Mouse (Mus musculus) liver, embryonic 12.5 days (tissue): Measurements from ENCODE around the gene Arhgap42. TPM values are rescaled to one million over a fixed set of nuclear protein-coding genes. Genes with fewer than 3 reads are reported as not detected.

Source experiments
- ATAC-seq: fragments of 200-750 bp; cut with Nextera tagmentation; 2 replicates; pipeline ENCODE4 v1.8.0; 2017; ENCODE audit warnings: moderate number of reproducible peaks, mild to moderate bottlenecking, moderate library complexity
- H3K27ac ChIP-seq: fragments of 300-500 bp; sonication (generic); 2 replicates; pipeline ENCODE4 v1.5.1; 2016; ENCODE audit warnings: mild to moderate bottlenecking
- H3K27me3 ChIP-seq: fragments of 300-500 bp; sonication (generic); replicated peaks from 2 replicates; pipeline ENCODE4 v1.6.1; 2016; ENCODE audit warnings: mild to moderate bottlenecking, moderate library complexity
- H3K36me3 ChIP-seq: fragments of 300-500 bp; sonication (generic); 2 replicates; pipeline ENCODE4 v1.6.1; 2016; ENCODE audit warnings: mild to moderate bottlenecking, moderate library complexity
- H3K4me1 ChIP-seq: fragments of 300-500 bp; sonication (generic); 2 replicates; pipeline ENCODE4 v1.6.1; 2016
- H3K4me2 ChIP-seq: fragments of 300-500 bp; sonication (generic); 2 replicates; pipeline ENCODE4 v1.6.1; 2016; ENCODE audit warnings: mild to moderate bottlenecking, moderate library complexity
- H3K4me3 ChIP-seq: fragments of 300-500 bp; sonication (generic); 2 replicates; pipeline ENCODE4 v1.5.1; 2016; ENCODE audit warnings: mild to moderate bottlenecking, moderate library complexity
- H3K9ac ChIP-seq: fragments of 300-500 bp; sonication (generic); 2 replicates; pipeline ENCODE4 v1.6.1; 2016; ENCODE audit warnings: mild to moderate bottlenecking, moderate library complexity
- H3K9me3 ChIP-seq: fragments of 300-500 bp; sonication (generic); replicated peaks from 2 replicates; pipeline ENCODE4 v1.6.1; 2016; ENCODE audit warnings: mild to moderate bottlenecking, moderate library complexity
- WGBS: fragments of 180-500 bp; shearing (Covaris S2); methylation state at CpG from one replicate; pipeline ENCODE4 v1.1.7; 2016; ENCODE audit not compliant: insufficient replicate concordance; 5-methylcytosine and 5-hydroxymethylcytosine counted together
- polyA plus RNA-seq: library from polyadenylated mRNA; unstranded; fragments of >200 nt; fragmentation: Nextera tagmentation; extraction: Ambion mirVana; gene quantifications from 2 replicates; pipeline ENCODE4 v1.2.1, GENCODE M21; 2016

The Arhgap42 gene
- polyA plus RNA-seq, 1 experiment from 2014 or later = 10.6 TPM

DNA sequence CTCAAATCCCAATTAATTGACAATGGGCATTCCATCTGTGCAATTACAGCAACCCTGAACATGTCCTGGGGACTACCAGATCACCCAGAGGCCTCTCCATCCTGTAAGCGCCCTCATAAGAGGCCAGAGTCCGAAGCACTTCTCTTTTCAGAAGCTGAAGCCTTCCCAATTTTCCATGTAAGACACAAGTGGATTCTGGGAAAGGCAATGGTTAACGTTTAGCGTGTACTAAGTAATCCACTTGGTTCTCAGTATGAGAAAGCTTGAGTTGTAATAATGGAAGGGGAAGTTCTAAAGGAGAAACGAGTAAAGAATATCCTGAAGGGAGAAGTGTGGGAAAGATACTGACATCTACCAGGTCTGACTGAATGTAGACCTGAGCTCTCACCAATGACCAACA is 1.4 kb downstream of the Arhgap42 start:
- 57% methylated on average over 5 of the region's 5 CpGs for WGBS
- Histone ChIP-seq H3K36me3 (no peaks in the 10 kb centered on the region), H3K4me3 (peak overlapping the region; percentile 59), H3K27me3 (peaks cover 17% of the 10 kb centered on the region), H3K9ac (no peak overlapping the region), H3K27ac (no peak overlapping the region), H3K4me1 (no peaks in the 10 kb centered on the region), H3K9me3 (no peaks in the 10 kb centered on the region), H3K4me2 (peak overlapping the region; percentile 57)
- ATAC-seq = no peak

DNA sequence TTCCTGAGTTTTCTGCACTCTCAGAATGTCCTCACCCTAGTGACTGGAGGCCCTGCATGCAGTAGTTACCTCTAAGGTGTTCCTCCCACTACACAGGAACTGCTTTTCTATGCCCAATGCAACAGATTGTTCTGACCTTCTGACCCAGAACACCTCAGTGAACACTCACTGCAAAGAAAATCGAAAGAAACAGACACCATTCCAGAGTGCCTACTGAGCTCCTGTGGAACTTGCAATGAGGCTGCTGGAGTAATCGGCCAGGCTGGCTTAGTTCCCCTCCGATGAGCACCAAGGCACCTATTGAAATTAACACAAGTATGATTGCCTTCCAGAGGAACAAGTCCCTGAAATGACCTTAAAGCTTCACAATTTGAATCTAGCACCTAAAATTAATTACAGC is 9.2 kb downstream of the Arhgap42 start:
- H3K4me2 ChIP-seq = no peak overlapping the region
- WGBS = 58% methylated on average over 3 of the region's 3 CpGs

DNA sequence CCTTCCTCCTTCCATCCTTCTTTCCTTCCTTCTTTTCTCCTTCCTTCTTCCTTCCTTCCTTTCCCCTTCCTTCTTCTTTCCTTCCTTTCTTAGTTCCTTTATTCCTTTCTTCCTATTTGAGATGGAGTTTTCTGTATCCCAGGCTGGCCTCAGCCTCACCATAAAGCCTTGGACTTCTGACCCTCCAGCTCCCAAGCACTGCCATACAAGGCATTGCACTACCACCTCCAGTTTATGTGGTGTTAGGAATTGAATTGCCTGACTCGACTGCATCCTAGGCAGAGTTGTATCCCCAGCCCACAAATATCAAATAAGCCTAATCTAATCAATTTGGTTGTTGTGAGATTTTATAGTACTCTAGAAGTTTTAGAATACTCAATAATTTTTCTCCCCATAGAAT is 14.1 kb downstream of the Arhgap42 start:
- whole genome bisulfite sequencing = 50% methylated on average over 1 of the region's 1 CpGs
- no peak overlapping the region for H3K9ac ChIP-seq
- H3K4me1 ChIP-seq = no peaks in the 10 kb centered on the region
- H3K4me3 ChIP-seq = no peak overlapping the region
- no peak for ATAC-seq
- no peak overlapping the region for H3K27ac ChIP-seq
- H3K4me2 ChIP-seq = no peak overlapping the region
- no peaks in the 10 kb centered on the region for H3K36me3 ChIP-seq
- no peaks in the 10 kb centered on the region for H3K9me3 ChIP-seq
- no peaks in the 10 kb centered on the region for H3K27me3 ChIP-seq

More for the DNA sequence above, 9.2 kb downstream of the Arhgap42 start:
- Histone ChIP-seq H3K4me3 (no peak overlapping the region), H3K9ac (no peak overlapping the region), H3K27me3 (no peaks in the 10 kb centered on the region), H3K4me1 (no peaks in the 10 kb centered on the region), H3K9me3 (no peaks in the 10 kb centered on the region), H3K27ac (no peak overlapping the region), H3K36me3 (no peaks in the 10 kb centered on the region)
- no peak for ATAC-seq

DNA sequence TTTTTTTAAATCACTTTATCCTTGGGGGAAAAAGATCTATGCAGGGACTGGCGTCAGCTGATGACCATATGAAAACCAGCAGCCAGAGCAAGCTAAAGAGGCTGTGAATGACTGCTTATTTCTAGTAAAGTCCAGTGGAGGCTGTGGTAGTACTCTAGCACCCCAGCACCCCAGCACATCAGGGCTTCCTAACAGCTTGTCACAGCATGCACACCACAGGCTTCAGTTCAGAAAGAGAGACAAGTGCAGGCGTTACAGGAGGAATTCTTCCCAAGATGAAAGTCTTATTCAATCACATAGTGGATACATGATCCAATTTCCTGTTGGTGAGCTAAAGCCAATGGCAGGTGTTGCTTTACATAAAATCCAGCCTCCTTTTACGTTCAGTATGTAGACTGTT is 15.5 kb downstream of the Arhgap42 start:
- no peak overlapping the region for H3K27ac ChIP-seq
- no peak for ATAC-seq
- H3K9ac ChIP-seq = no peak overlapping the region
- WGBS = 57% methylated on average over 3 of the region's 3 CpGs
- H3K4me3 ChIP-seq = no peak overlapping the region
- no peaks in the 10 kb centered on the region for H3K27me3 ChIP-seq
- no peaks in the 10 kb centered on the region for H3K4me1 ChIP-seq
- no peaks in the 10 kb centered on the region for H3K9me3 ChIP-seq
- H3K4me2 ChIP-seq = no peak overlapping the region
- no peaks in the 10 kb centered on the region for H3K36me3 ChIP-seq

DNA sequence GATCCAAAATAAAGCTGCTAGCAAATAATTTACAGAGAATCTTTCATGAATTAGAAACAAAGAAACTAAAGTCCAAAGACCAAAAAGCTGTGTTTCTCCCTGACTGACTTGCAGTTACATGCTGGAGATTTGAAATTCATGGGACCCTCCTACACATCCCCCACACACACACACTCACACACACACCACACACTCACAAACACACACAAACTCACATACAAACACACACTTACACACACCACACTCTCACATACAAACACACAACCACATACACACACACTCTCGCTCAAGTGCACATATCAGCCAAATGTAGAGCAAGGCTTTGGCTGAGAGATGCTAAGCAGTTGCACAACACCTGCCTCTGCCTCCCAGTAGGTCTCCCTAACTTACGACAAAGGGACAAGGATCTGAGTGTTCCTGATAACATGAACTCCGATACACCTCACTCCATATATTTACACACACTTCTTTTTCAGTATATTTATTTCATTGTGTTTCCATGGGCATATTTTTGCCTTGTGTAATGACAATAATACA is 16.9 kb downstream of the Arhgap42 start:
- Histone ChIP-seq H3K9me3 (no peaks in the 10 kb centered on the region), H3K27ac (no peak overlapping the region), H3K4me1 (no peaks in the 10 kb centered on the region), H3K36me3 (no peaks in the 10 kb centered on the region), H3K4me3 (no peak overlapping the region), H3K4me2 (no peak overlapping the region), H3K27me3 (no peaks in the 10 kb centered on the region), H3K9ac (no peak overlapping the region)
- WGBS = 63% methylated on average over 3 of the region's 3 CpGs
- ATAC-seq = no peak

DNA sequence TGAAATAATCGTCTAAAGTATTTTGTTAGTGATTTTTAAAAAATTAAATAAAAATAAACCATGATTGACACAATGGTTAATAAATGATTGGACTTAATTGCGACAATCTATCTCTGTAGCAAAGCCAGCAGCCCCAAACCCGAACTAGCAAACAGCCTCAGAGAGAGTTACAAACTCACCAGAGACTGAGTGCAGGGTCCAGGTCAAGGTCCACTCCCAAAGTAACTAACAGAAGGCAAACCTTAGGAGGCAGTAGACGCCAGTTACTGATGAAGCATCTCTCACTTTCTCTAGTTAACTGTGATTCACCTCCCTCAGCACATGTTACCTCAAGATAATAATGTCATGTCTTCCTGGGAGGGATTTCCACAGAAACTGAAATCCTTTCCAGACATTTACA is 17.7 kb downstream of the Arhgap42 start:
- Histone ChIP-seq H3K9me3 (no peaks in the 10 kb centered on the region), H3K27me3 (no peaks in the 10 kb centered on the region), H3K9ac (no peak overlapping the region), H3K36me3 (no peaks in the 10 kb centered on the region), H3K4me1 (no peaks in the 10 kb centered on the region), H3K27ac (no peak overlapping the region), H3K4me3 (no peak overlapping the region), H3K4me2 (no peak overlapping the region)
- peak; percentile 63; the same call in 1 of the 2 replicates for ATAC-seq
- 58% methylated on average over 4 of the region's 4 CpGs for WGBS

DNA sequence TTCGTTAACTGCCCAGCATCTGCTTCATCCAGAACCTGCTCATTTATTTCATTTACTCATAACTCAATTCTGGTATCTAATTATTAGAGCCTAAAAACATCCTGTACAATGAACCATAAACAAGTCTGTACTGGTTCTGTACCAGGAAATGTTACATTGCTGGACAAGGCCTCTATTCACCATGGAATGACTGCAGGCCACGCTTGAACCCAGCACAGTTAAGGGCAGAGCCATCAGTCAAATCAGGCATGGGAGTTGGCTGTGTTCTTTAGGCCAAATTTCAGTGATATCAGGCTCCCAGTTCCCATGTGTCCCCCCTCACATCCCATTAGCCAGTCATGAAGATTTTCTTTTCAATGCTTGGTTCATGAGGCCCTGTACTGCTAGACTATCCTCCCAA is 20.6 kb downstream of the Arhgap42 start:
- no peak overlapping the region for H3K27ac ChIP-seq
- H3K4me3 ChIP-seq = no peak overlapping the region
- no peaks in the 10 kb centered on the region for H3K36me3 ChIP-seq
- no peak overlapping the region for H3K4me2 ChIP-seq
- no peak for ATAC-seq
- H3K9me3 ChIP-seq = no peaks in the 10 kb centered on the region
- H3K27me3 ChIP-seq = no peaks in the 10 kb centered on the region
- WGBS = 62% methylated on average over 2 of the region's 2 CpGs
- H3K4me1 ChIP-seq = no peaks in the 10 kb centered on the region
- H3K9ac ChIP-seq = no peak overlapping the region

DNA sequence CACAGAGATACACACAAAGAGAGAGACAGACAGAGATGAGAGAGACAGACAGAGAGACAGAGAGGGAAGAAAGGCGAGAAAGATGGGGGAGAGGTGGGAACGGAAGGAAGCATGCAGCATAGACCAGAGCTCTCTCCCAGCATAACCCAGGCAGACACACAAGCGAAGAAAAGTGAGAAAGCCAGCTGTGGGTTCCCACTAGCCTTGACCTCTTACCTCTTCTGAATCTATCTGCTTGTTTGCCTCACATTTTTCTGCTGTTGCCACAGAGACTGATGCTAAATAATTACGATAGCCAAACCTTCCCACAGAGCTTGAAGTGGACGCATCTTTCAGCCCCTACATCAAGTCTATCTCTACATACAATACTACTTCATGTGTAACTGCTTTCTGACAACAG is 24.1 kb downstream of the Arhgap42 start:
- no peak overlapping the region for H3K9ac ChIP-seq
- H3K4me1 ChIP-seq = no peaks in the 10 kb centered on the region
- no peak overlapping the region for H3K4me3 ChIP-seq
- H3K36me3 ChIP-seq = no peaks in the 10 kb centered on the region
- H3K4me2 ChIP-seq = no peak overlapping the region
- 65% methylated on average over 5 of the region's 5 CpGs for WGBS
- no peaks in the 10 kb centered on the region for H3K9me3 ChIP-seq
- no peak for ATAC-seq
- H3K27me3 ChIP-seq = no peaks in the 10 kb centered on the region
- no peak overlapping the region for H3K27ac ChIP-seq

DNA sequence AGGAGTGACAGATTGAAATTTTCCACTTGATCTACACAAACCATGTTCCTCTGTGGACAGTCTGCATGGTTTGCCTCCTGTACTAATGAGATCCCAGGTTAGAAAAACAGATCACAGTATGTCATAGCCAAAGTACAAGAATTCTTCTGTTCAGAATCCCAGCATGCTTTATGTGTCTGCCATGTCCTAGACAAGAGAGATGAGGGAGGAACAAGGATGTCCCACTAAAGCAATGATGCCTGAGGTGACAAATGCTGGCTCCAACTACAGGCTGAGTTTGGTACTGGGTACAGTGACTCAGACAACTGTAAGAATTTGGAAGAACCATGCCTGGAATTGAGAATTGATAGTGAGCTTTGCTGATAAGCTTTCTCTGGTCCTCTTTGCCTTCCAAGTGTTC is 24.6 kb downstream of the Arhgap42 start:
- Histone ChIP-seq H3K4me2 (no peak overlapping the region), H3K4me3 (no peak overlapping the region), H3K9ac (no peak overlapping the region), H3K27me3 (no peaks in the 10 kb centered on the region), H3K4me1 (no peaks in the 10 kb centered on the region), H3K36me3 (no peaks in the 10 kb centered on the region), H3K27ac (no peak overlapping the region), H3K9me3 (no peaks in the 10 kb centered on the region)
- ATAC-seq = no peak

DNA sequence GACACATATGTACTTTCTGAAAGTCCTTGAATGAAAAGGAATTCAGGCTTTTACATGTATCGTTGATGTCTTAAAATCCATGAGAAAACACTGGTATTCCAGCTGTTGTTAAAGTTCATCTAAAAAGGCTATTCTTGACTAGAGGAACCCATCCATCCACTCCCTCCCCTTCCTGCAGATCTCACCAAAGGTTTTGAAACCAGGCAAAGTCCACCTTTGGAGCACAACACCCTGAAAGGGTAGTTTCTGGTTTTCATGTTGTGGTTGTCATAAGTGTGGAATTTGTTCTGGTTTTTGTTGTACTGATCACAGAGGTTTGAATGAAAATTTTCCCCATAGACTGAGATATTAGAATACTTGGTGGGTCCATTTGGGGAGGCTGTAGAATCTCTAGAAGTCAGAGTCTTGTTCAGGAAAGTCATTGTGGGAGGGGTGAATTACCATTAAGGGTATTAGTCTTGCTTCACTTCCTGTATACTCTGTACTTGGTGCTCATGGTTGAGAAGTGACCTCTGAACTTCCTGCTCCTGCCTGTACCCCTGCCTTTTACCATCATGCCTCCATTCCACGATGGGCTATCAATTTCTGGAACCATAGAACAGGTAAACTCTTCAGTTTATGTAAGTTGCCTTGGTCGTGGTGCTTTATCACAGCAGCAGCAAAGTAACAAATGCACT is 27.4 kb downstream of the Arhgap42 start:
- Histone ChIP-seq H3K27me3 (no peaks in the 10 kb centered on the region), H3K27ac (no peak overlapping the region), H3K4me3 (no peak overlapping the region), H3K9me3 (no peaks in the 10 kb centered on the region), H3K4me1 (no peaks in the 10 kb centered on the region), H3K9ac (no peak overlapping the region), H3K4me2 (no peak overlapping the region), H3K36me3 (no peaks in the 10 kb centered on the region)
- no peak for ATAC-seq
- 54% methylated on average over 3 of the region's 3 CpGs for WGBS

DNA sequence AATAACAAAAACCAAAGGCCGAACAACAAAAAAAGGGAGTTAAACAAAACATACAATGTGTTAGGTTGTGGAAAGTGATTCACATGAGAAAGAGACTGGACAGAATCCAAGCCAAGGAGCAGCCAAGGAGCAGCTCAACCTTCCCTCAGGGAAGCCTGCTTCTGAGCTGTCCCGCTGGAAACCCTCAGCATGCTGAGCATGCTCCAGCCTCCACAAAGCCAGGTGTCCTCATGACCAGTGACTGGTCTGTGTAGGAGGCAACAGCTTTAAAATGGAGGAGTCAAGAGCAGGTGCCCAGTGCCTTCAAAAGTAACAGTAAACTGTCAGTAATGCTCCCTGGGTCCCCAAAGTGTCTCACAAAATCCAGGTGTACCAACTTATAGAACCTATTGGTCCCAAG is 28.4 kb downstream of the Arhgap42 start:
- Histone ChIP-seq H3K4me3 (no peak overlapping the region), H3K27me3 (no peaks in the 10 kb centered on the region), H3K27ac (no peak overlapping the region), H3K9ac (no peak overlapping the region), H3K4me1 (no peaks in the 10 kb centered on the region), H3K9me3 (no peaks in the 10 kb centered on the region), H3K4me2 (no peak overlapping the region), H3K36me3 (no peaks in the 10 kb centered on the region)
- ATAC-seq = no peak
- 64% methylated on average over 2 of the region's 2 CpGs for WGBS

DNA sequence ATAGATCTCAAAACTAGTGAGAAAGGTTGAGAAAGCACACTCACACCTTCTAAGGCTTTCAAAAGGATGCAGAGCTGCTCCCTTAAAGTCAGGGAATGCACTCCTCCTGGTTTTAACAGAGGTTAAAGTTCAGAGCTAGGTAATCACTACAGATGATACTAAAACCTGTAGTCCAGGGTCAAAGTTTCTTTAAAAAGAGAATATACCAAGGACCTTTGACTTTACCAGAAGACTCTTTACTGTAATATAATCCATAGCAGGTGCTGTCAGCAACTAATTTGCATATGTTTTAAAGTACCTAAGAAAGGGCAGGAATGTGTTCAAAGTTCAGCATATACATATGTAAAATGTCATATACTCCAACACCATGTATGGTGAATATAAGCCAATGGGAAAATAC is 30.7 kb downstream of the Arhgap42 start:
- no peaks in the 10 kb centered on the region for H3K4me1 ChIP-seq
- no peak overlapping the region for H3K4me3 ChIP-seq
- no peak overlapping the region for H3K27ac ChIP-seq
- H3K4me2 ChIP-seq = no peak overlapping the region
- no peaks in the 10 kb centered on the region for H3K9me3 ChIP-seq
- H3K36me3 ChIP-seq = no peaks in the 10 kb centered on the region
- ATAC-seq = no peak
- H3K27me3 ChIP-seq = no peaks in the 10 kb centered on the region
- no peak overlapping the region for H3K9ac ChIP-seq

DNA sequence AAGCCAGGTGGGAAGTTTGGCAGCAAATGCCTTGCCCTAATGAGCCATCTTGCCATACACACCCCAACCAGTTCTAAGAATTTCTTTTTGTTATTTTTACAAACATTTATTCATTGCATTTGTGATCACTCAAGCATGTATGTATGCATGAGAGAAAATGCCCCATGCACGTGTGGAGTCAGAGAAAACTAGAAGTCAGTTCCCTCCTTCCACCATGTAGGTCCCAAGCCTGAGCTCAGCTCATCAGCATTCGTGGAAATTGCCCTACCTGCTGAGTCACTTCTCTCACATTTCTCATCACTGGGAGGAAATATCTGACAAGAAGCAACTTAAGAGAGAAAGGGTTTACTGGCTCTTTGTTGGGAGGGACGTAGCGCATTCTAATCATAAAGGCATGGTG is 31.6 kb downstream of the Arhgap42 start:
- 40% methylated on average over 4 of the region's 4 CpGs for WGBS
- H3K27ac ChIP-seq = no peak overlapping the region
- no peak overlapping the region for H3K9ac ChIP-seq
- no peaks in the 10 kb centered on the region for H3K27me3 ChIP-seq
- ATAC-seq = no peak
- no peak overlapping the region for H3K4me3 ChIP-seq
- H3K9me3 ChIP-seq = no peaks in the 10 kb centered on the region
- H3K36me3 ChIP-seq = no peaks in the 10 kb centered on the region
- no peak overlapping the region for H3K4me2 ChIP-seq
- no peaks in the 10 kb centered on the region for H3K4me1 ChIP-seq
